Mouse (Mus musculus) spleen, adult 12 weeks (tissue): ENCODE data around the gene Gstt3.
A peak's percentile ranks its signal among the peaks of the same experiment; 100 is the strongest.

Source experiments
- DNase-seq: peaks from one replicate; pipeline ENCODE4 v3.0.0; 2022; ENCODE audit warnings: low spot score

Gene Gstt3

GRCm38 (mm10) chr10:75780769-75781578 lies at the start of gene Gstt3, which contains the start of gene Gm20441:
Gstt3 (minus strand) TSS chr10:75781414.
Gm20441 (minus strand) TSS chr10:75780954.
- no peak for DNase-seq

GRCm38 (mm10) chr10:75830275-75830670 lies 49.1 kb upstream of the Gstt3 start:
- no peak for DNase-seq

DNA sequence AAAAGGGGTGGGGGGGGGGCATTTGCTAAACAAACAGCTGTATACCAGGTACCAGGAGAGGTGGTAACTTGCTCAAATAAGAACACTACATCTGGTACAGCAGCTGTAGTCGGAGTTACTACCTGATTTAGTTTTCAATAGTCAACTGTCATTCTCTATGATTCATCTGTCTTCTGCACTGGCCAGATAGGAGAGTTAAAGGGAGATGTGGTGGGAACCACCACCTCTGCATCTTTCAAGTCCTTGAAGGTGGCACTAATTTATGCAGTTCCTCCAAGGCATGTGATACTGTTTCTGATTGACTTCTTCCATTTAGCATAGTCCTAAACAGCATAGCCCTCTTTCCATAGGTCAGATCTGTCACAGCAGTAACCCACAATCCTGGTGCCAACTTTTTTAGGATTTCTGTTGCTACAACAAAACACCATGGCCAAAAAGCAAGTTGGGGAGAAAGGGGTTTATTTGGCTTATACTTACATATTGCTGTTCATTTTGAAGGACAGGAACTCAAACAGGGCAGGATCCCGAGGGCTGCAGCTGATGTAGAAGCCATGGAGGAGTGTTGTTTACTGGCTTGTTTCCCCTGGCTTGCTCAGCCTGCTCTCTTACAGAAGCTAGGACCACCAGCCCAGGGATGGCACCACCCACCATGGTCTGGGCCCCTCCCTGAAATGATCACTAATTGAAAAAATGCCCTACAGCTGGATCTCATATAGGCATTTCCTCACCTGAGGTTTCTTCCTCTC lies 48.5 kb upstream of the Gstt3 start:
- DNase-seq, result no peak

GRCm38 (mm10) chr10:75828500-75828931 lies 47.3 kb upstream of the Gstt3 start:
- no peak for DNase-seq

DNA sequence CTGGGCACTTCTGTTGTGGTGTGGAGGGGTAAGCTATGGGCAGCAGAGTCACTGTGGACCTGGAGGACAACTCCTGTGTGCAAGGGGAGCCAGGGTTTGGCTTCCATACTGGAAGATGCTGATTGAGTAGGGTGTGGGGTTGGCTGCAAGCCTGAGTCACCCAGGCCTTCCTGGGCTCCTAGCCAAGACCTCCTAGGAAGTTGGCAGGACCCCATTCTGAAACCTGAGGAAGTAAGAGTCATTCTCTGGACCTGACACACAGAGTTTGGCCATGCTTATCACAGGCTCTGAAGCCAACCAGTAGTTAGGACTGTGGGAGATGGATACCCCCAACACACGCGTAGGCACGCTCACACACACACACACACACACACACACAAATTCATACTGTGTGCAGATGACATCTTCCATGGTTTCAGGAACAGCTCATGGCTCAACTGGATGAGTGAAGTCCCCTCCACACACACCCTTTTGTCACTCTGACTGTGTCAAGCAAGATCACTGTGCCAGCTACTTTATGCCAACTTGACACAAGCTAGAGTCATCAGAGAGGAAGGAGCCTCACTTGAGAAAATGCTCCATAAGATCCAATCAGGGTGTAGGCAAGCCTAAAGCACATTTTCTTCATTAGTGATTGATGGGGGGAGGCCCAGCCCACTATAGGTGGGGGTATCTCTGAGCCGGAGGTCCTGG lies 46.6 kb upstream of the Gstt3 start:
- no peak for DNase-seq

DNA sequence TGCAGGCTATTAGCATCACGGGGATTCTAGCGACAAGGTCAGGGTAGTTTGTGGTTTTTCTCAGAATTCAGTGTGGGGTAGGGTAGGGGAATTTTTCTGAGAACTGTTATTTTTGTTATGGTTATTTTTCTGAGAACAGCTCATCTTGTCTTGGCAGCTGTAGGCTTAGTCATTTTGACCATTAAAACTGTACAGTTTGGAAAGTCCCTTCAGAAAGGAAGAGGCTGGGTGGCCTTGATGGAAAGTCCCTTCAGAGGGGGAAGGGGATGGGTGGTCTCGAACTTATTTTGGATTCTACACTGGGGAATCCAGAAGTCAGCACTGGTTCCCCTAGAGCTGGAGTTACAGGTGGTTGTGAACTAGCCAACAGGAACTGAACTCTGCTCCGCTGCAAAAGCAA lies 43.3 kb upstream of the Gstt3 start:
- no peak for DNase-seq

- DNase-seq, result no peak
Measured at GRCm38 (mm10) chr10:75823782-75824181, 42.6 kb upstream of the Gstt3 start.

DNA sequence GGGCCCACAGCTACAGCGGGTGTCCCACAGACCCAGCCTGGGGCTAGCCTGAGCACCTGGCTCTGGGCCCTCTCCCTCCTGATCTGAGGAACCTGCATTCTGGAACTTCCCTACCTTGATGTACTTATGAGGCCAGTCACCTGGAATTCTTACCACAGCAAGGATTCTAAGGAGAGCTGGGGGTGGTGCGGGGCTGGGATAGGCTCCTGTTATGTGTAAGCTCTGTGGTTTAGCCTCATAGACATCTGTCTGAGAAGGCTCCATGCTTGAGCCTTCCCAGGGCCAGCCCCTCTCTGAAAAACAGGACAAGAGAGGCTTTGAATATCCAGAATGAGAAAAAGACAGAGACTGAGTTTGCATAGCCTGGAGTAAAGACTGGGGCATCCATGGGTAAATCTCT lies 41.2 kb upstream of the Gstt3 start, which contains the start of gene Gstt4:
TSS of gene Gstt4 (minus strand) at position 101 of the 400 bp plus-strand sequence.
- no peak for DNase-seq

DNA sequence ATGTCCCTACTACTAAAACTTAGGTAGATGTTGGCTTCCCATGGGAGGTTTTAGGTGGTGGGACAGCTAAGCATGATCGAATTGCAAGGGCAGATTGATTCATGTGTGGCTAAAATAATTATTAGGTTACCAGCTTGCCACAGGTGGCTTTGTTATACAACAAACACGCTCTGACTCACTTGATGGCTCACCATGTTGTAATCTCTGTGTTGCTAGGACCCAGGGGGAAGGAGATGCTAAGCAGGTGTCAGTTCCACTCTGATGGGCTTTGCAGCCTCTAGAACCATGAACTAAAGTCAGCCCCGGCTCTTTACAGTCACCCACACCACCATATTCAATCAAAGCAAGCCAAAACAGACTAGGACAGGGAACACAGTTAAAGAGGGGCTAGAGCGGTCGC lies 38.7 kb upstream of the Gstt3 start:
- no peak for DNase-seq

- DNase-seq, result no peak
Measured at GRCm38 (mm10) chr10:75818641-75819040, 37.4 kb upstream of the Gstt3 start.

DNA sequence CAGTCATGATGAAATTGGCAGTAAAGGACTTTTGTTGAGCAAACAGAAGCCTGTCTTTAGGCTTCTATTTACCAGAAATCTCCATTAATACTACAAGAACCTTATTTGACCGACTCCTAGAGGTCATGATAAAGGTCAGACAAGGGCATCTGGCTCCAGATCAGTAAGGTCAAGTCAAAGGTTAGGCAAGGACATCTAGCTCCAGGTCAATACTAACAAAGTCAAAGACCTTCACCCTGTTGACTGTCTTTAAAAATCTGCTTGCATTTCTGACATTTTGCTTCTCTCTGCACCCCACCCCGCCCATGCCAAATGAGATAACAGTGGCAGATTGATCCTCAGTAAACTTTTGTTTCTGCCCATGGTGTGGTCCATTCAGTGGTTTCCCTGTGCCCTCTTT lies 23.0 kb upstream of the Gstt3 start:
- no peak for DNase-seq

GRCm38 (mm10) chr10:75798176-75798696 lies 17.0 kb upstream of the Gstt3 start, which contains the start of gene Gstt1:
Gstt1 (minus strand) TSS chr10:75798584.
- DNase-seq, result peak; percentile 66

- no peak for DNase-seq
Measured at GRCm38 (mm10) chr10:75797619-75798175, 16.5 kb upstream of the Gstt3 start.

- DNase-seq, result no peak
Measured at GRCm38 (mm10) chr10:75796731-75797516, 15.7 kb upstream of the Gstt3 start.

GRCm38 (mm10) chr10:75794880-75795279 lies 13.7 kb upstream of the Gstt3 start:
- no peak for DNase-seq

GRCm38 (mm10) chr10:75790773-75791172 lies 9.6 kb upstream of the Gstt3 start:
- DNase-seq, result no peak

DNA sequence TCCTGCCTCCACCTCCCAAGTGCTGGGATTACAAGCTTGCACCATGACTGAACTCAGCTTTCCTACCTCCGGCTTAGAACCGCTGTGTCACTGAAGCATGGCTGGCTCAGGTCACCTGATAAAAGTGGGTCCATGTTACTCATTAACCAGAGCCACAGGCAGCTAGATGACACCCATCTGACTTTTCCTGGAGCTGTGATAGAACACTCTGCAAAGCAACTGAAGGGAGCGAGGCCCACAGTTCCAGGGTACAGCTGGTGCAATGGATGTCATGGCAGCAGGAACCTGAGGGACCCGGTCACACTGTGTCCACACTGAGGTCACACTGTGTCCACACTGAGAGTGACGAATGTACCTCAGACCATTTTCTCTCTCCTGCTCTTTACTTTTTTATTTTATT lies 8.6 kb upstream of the Gstt3 start:
- DNase-seq, result no peak

- no peak for DNase-seq
Measured at GRCm38 (mm10) chr10:75789081-75789735, 8.0 kb upstream of the Gstt3 start.

GRCm38 (mm10) chr10:75788277-75788676 lies 7.1 kb upstream of the Gstt3 start:
- DNase-seq, result no peak

DNA sequence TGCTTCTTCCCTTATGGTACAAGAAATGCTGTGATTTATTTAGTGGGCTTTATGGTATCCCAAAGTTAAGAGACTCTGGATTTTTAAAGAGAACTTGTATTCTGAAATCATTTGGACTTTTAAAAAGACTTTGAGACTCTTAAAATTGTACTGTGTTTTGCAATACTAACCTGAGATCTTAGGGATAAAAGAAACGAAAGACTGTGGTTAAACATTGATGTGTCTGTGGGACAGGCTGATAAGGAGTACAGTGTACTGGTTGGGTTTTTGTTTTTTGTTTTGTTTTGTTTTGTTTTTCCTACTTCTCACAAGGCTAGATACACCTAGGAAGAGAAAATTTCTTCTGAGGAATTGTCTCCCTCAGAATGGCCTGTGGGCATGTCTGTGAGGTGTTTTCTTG lies 4.2 kb upstream of the Gstt3 start:
- DNase-seq, result no peak
